Mouse (Mus musculus) skeletal muscle tissue, postnatal 0 days (tissue): ENCODE data around the gene Sv2c. TPM values are rescaled to one million over a fixed set of nuclear protein-coding genes. Genes with fewer than 3 reads are reported as not detected.

ENCODE experiments used
- polyA plus RNA-seq: library from polyadenylated mRNA; unstranded; fragments of >200 nt; fragmentation: Nextera tagmentation; extraction: Ambion mirVana; gene quantifications from 2 replicates; pipeline ENCODE4 v1.2.1, GENCODE M21; 2015

The Sv2c gene
- 0.12 and 0.16 TPM in 2 replicates for polyA plus RNA-seq

DNA sequence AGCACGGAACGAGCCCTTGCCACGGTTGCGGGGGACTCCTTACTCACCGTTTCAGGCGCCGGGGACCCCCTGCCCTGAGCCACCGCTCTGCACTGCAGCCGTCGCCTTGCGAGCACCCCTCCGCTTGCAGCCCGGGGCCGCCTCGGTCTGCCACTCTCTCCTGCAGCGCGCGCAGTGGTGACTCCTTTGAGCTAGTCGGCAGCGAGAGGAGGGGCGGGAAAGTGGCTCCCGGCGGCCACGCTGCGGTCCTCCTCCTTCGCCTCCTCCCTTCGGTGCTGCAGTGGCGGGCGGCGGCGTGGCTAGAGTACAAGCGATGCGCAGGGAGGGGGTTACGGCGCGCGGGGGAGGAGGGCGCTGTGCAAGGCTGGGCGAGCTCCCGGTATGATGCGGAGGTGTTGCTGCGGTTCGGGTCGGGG is at the start of gene Sv2c:
Gene Sv2c (minus strand): TSS at position 177 of the 416 bp plus-strand sequence.

DNA sequence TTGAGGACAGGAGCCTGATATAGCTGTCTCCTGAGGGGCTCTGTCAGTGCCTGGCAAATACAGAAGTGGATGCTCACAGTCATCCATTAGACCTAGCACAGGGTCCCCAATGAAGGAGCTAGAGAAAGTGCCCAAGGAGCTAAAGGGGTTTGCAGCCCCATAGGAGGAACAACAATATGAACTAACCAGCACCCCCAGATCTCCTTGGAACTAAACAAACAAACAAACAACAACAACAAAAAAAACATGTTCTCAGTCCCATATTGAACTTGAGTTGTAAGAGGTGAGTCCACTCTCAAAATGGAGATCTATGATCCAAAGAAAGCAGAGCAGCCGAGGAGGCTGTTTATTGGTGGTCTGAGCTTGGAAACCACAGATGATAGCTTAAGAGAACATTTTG is 50.6 kb downstream of the Sv2c start, which contains the start of gene Gm17190:
Gene Gm17190 (plus strand): TSS at position 301 of the 400 bp plus-strand sequence.

DNA sequence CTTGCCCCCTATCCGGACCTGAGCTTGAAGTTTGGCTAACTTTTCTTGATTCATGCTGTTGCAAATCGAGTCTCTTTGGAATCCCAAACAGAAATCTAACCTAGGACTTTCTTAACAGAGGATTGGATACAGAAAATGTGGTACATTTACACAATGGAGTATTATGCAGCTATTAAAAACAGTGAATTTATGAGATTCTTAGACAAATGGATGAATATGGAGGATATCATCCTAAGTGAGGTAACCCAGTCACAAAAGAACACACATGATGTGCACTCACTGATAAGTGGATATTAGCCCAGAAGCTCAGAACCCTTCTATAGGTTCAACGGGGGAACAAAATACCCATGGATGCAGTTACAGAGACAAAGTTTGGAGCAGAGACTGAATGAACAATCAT is 51.1 kb downstream of the Sv2c start, which contains the start of gene Gm20075:
Gene Gm20075 (minus strand): TSS at position 101 of the 400 bp plus-strand sequence.

Other genes with a start within 250 kb of the Sv2c start
- gene Iqgap2, start 240.7 kb downstream of the Sv2c start, polyA plus RNA-seq, result 2.9 and 3.5 TPM in 2 replicates
- 16.5 and 17.9 TPM in 2 replicates for gene Gm20075, start 51.2 kb downstream of the Sv2c start, polyA plus RNA-seq
- not detected in 2 replicates for gene Gm17190, start 50.5 kb downstream of the Sv2c start, polyA plus RNA-seq